Mouse (Mus musculus): ENCODE results near the gene Pitpnm2. TPM values are rescaled to one million over a fixed set of nuclear protein-coding genes. Genes with fewer than 3 reads are reported as not detected.

Gene Pitpnm2
- polyA plus RNA-seq, 1 experiment from 2014 or later: 6.6 TPM

GRCm38 (mm10) chr5:124199168-124199567, 50.4 kb downstream of the Pitpnm2 start:
- H3K27ac ChIP-seq (ENCODE audit: low read length): no peak overlapping the region
- no peak for ATAC-seq (ENCODE audit: insufficient number of reproducible peaks, insufficient read depth, low FRiP score, low read depth)
- H3K4me1 ChIP-seq (ENCODE audit: control insufficient read depth, insufficient read depth, low read length): peaks cover 17% of the 10 kb centered on the region
- WGBS: 78% methylated on average over 5 of the region's 5 CpGs
- H3K4me2 ChIP-seq (replicated peaks; ENCODE audit: low read depth, low read length): no peak overlapping the region
- no peaks in the 10 kb centered on the region for H3K9me3 ChIP-seq (ENCODE audit: control insufficient read depth, low read depth, low read length)
- no peak overlapping the region for H3K9ac ChIP-seq (replicated peaks; ENCODE audit: low read depth, low read length)
- no peaks in the 10 kb centered on the region for H3K27me3 ChIP-seq (ENCODE audit: control insufficient read depth, insufficient read depth, low read length)
- no peaks in the 10 kb centered on the region for H3K36me3 ChIP-seq (ENCODE audit: control insufficient read depth, insufficient read depth, low read length)
- no peak overlapping the region for H3K4me3 ChIP-seq (ENCODE audit: low read depth, low read length)

- H3K4me1 ChIP-seq (ENCODE audit: control insufficient read depth, insufficient read depth, low read length): peaks cover 17% of the 10 kb centered on the region
- no peak for ATAC-seq (ENCODE audit: insufficient number of reproducible peaks, insufficient read depth, low FRiP score, low read depth)
- no peak overlapping the region for H3K9ac ChIP-seq (replicated peaks; ENCODE audit: low read depth, low read length)
- 70% methylated on average over 7 of the region's 7 CpGs for WGBS
- no peak overlapping the region for H3K4me3 ChIP-seq (ENCODE audit: low read depth, low read length)
- H3K4me2 ChIP-seq (replicated peaks; ENCODE audit: low read depth, low read length): no peak overlapping the region
- no peak overlapping the region for H3K27ac ChIP-seq (ENCODE audit: low read length)
- no peaks in the 10 kb centered on the region for H3K36me3 ChIP-seq (ENCODE audit: control insufficient read depth, insufficient read depth, low read length)
- no peaks in the 10 kb centered on the region for H3K9me3 ChIP-seq (ENCODE audit: control insufficient read depth, low read depth, low read length)
- H3K27me3 ChIP-seq (ENCODE audit: control insufficient read depth, insufficient read depth, low read length): no peaks in the 10 kb centered on the region
These were observed 51.1 kb downstream of the Pitpnm2 start for GRCm38 (mm10) chr5:124198473-124198872.

DNA sequence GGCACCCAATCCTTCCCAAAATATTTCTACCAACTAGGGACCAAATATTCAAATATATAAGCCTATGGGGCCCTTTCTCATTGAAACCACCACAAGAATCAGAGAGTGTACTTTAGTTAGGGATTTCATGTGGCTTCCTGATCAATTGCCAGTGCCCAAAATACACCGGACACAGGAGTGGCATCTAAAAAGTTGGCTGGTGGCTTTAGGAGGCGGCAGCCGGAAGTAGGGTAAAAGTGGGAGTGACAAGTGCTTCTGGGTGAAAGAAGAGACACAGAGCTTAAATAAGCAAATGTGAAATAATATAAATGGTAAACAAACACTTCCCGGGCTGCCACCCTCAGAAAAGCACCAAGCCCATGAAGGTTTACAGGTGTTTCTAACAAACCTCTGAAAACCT, 53.5 kb downstream of the Pitpnm2 start:
- Histone ChIP-seq H3K9ac (replicated peaks; ENCODE audit: low read depth, low read length) (no peak overlapping the region), H3K4me2 (replicated peaks; ENCODE audit: low read depth, low read length) (no peak overlapping the region), H3K36me3 (ENCODE audit: control insufficient read depth, insufficient read depth, low read length) (no peaks in the 10 kb centered on the region), H3K27ac (ENCODE audit: low read length) (no peak overlapping the region), H3K4me1 (ENCODE audit: control insufficient read depth, insufficient read depth, low read length) (peaks cover 17% of the 10 kb centered on the region), H3K4me3 (ENCODE audit: low read depth, low read length) (no peak overlapping the region), H3K9me3 (ENCODE audit: control insufficient read depth, low read depth, low read length) (no peaks in the 10 kb centered on the region), H3K27me3 (ENCODE audit: control insufficient read depth, insufficient read depth, low read length) (no peaks in the 10 kb centered on the region)
- no peak for ATAC-seq (ENCODE audit: insufficient number of reproducible peaks, insufficient read depth, low FRiP score, low read depth)
- WGBS: 76% methylated on average over 4 of the region's 4 CpGs

DNA sequence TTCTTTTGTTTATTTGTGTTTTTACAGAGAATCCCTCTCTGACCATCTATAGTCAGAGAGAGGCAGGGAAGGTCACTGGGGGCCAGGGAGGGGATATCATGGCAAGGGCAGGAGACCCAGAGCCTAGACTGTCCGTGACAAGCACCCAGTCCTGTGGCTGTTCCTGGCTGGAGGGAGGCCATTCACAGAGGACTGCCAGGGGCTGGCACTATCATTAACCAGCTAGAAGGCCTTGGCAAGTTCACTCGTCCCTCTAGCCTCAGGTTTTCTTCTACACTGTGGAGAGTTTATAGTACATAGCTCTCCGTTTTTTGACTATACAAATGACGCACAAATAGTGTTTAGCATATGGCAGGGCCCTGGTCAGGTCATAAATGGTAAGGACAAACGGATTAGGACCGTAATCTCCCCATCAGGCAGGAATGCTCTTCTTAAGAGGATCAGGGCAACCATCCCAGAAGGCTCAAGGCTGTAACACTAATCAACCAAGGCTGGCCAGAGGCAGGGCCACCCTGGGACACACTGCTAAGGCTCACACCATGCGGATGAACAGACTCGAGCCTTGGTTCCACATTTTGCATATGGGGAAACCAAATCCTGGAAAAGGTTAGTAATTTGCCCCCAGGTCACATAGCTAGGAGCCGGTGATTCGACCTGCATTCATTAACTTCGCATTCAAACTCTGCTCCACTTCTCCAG, 55.0 kb downstream of the Pitpnm2 start:
- no peaks in the 10 kb centered on the region for H3K9me3 ChIP-seq (ENCODE audit: control insufficient read depth, low read depth, low read length)
- no peak overlapping the region for H3K27ac ChIP-seq (ENCODE audit: low read length)
- 73% methylated on average over 11 of the region's 11 CpGs for WGBS
- no peak overlapping the region for H3K4me3 ChIP-seq (ENCODE audit: low read depth, low read length)
- H3K9ac ChIP-seq (replicated peaks; ENCODE audit: low read depth, low read length): no peak overlapping the region
- H3K27me3 ChIP-seq (ENCODE audit: control insufficient read depth, insufficient read depth, low read length): no peaks in the 10 kb centered on the region
- H3K4me1 ChIP-seq (ENCODE audit: control insufficient read depth, insufficient read depth, low read length): 0 out of 2 replicates have a peak, but pooled peaks cover 3% of the 10 kb centered on the region
- no peak overlapping the region for H3K4me2 ChIP-seq (replicated peaks; ENCODE audit: low read depth, low read length)
- no peak for ATAC-seq (ENCODE audit: insufficient number of reproducible peaks, insufficient read depth, low FRiP score, low read depth)
- H3K36me3 ChIP-seq (ENCODE audit: control insufficient read depth, insufficient read depth, low read length): no peaks in the 10 kb centered on the region

- H3K36me3 ChIP-seq (ENCODE audit: control insufficient read depth, insufficient read depth, low read length): no peaks in the 10 kb centered on the region
- H3K4me2 ChIP-seq (replicated peaks; ENCODE audit: low read depth, low read length): no peak overlapping the region
- no peak overlapping the region for H3K27ac ChIP-seq (ENCODE audit: low read length)
- H3K27me3 ChIP-seq (ENCODE audit: control insufficient read depth, insufficient read depth, low read length): no peaks in the 10 kb centered on the region
- ATAC-seq (ENCODE audit: insufficient number of reproducible peaks, insufficient read depth, low FRiP score, low read depth): no peak
- 73% methylated on average over 24 of the region's 24 CpGs for WGBS
- no peak overlapping the region for H3K9ac ChIP-seq (replicated peaks; ENCODE audit: low read depth, low read length)
- H3K4me3 ChIP-seq (ENCODE audit: low read depth, low read length): no peak overlapping the region
- 0 out of 2 replicates have a peak, but pooled peaks cover 3% of the 10 kb centered on the region for H3K4me1 ChIP-seq (ENCODE audit: control insufficient read depth, insufficient read depth, low read length)
- H3K9me3 ChIP-seq (ENCODE audit: control insufficient read depth, low read depth, low read length): no peaks in the 10 kb centered on the region
These were observed 56.1 kb downstream of the Pitpnm2 start for GRCm38 (mm10) chr5:124193286-124194112.

DNA sequence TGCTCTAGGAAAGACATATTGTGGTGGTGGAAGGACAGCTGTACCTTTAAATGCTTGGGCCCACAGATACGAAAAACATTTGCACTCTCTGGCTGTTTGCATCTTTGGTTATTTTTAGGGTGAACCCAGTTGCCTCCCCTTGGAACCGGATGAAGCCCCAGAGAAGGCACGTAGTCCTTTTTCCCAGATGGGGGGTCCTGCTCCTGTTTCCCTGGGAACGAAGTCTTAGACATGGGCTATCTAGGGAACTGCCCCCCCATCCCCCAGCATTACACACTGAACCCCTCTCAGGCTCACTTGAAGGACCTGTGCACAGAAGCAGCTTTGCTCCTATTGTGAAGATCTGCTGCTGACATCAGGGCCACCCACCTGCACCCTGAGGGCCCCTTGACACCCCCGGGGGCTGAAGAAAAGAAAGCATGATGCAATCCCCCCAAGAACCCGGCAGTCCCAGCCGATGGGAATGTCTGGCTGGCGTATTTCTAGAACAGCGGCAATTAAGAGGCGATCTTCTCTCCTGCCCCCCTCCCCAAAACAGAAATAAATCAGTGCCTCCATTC, 56.8 kb downstream of the Pitpnm2 start:
- Histone ChIP-seq H3K4me3 (ENCODE audit: low read depth, low read length) (no peak overlapping the region), H3K4me2 (replicated peaks; ENCODE audit: low read depth, low read length) (no peak overlapping the region), H3K4me1 (ENCODE audit: control insufficient read depth, insufficient read depth, low read length) (0 out of 2 replicates have a peak, but pooled peaks cover 3% of the 10 kb centered on the region), H3K9ac (replicated peaks; ENCODE audit: low read depth, low read length) (no peak overlapping the region), H3K27me3 (ENCODE audit: control insufficient read depth, insufficient read depth, low read length) (no peaks in the 10 kb centered on the region), H3K27ac (ENCODE audit: low read length) (no peak overlapping the region), H3K36me3 (ENCODE audit: control insufficient read depth, insufficient read depth, low read length) (no peaks in the 10 kb centered on the region), H3K9me3 (ENCODE audit: control insufficient read depth, low read depth, low read length) (no peaks in the 10 kb centered on the region)
- 66% methylated on average over 10 of the region's 10 CpGs for WGBS
- ATAC-seq (ENCODE audit: insufficient number of reproducible peaks, insufficient read depth, low FRiP score, low read depth): no peak

DNA sequence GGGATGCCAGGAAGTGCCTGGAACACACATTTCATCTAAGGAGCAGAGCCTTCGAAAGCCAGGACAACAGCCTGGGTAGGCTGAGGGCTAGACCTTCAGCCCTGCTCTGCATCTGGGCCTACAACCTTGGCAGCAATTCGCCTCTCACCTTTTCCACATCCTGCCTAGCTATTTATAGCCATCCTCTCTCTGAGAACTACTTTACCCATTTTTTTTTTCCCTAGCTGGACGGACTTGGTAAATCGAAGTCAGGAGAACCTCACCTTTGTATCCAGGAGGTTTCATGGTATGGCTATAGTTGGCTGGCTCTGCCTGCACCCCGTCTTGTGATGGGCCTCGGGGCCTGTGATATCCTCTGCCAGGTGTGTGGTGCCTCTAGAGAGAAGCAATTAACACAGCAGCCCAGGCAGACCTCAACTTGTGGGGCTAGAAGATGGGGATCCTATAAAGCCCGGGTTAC, 57.3 kb downstream of the Pitpnm2 start:
- 81% methylated on average over 7 of the region's 7 CpGs for WGBS
- ATAC-seq (ENCODE audit: insufficient number of reproducible peaks, insufficient read depth, low FRiP score, low read depth): no peak
- no peak overlapping the region for H3K27ac ChIP-seq (ENCODE audit: low read length)
- H3K9me3 ChIP-seq (ENCODE audit: control insufficient read depth, low read depth, low read length): no peaks in the 10 kb centered on the region
- peaks cover 7% of the 10 kb centered on the region for H3K4me1 ChIP-seq (ENCODE audit: control insufficient read depth, insufficient read depth, low read length)
- H3K4me3 ChIP-seq (ENCODE audit: low read depth, low read length): no peak overlapping the region
- no peak overlapping the region for H3K9ac ChIP-seq (replicated peaks; ENCODE audit: low read depth, low read length)
- H3K36me3 ChIP-seq (ENCODE audit: control insufficient read depth, insufficient read depth, low read length): no peaks in the 10 kb centered on the region
- H3K27me3 ChIP-seq (ENCODE audit: control insufficient read depth, insufficient read depth, low read length): no peaks in the 10 kb centered on the region
- no peak overlapping the region for H3K4me2 ChIP-seq (replicated peaks; ENCODE audit: low read depth, low read length)

GRCm38 (mm10) chr5:124190146-124190870, 59.3 kb downstream of the Pitpnm2 start:
- Histone ChIP-seq H3K4me1 (ENCODE audit: control insufficient read depth, insufficient read depth, low read length) (peaks cover 10% of the 10 kb centered on the region), H3K27ac (ENCODE audit: low read length) (no peak overlapping the region), H3K9me3 (ENCODE audit: control insufficient read depth, low read depth, low read length) (no peaks in the 10 kb centered on the region), H3K36me3 (ENCODE audit: control insufficient read depth, insufficient read depth, low read length) (no peaks in the 10 kb centered on the region), H3K4me2 (replicated peaks; ENCODE audit: low read depth, low read length) (no peak overlapping the region), H3K9ac (replicated peaks; ENCODE audit: low read depth, low read length) (no peak overlapping the region), H3K4me3 (ENCODE audit: low read depth, low read length) (no peak overlapping the region), H3K27me3 (ENCODE audit: control insufficient read depth, insufficient read depth, low read length) (no peaks in the 10 kb centered on the region)
- ATAC-seq (ENCODE audit: insufficient number of reproducible peaks, insufficient read depth, low FRiP score, low read depth): no peak
- 79% methylated on average over 10 of the region's 10 CpGs for WGBS
